Mouse (Mus musculus): Measurements from ENCODE around the gene Kcna2.

Kcna2 gene

DNA sequence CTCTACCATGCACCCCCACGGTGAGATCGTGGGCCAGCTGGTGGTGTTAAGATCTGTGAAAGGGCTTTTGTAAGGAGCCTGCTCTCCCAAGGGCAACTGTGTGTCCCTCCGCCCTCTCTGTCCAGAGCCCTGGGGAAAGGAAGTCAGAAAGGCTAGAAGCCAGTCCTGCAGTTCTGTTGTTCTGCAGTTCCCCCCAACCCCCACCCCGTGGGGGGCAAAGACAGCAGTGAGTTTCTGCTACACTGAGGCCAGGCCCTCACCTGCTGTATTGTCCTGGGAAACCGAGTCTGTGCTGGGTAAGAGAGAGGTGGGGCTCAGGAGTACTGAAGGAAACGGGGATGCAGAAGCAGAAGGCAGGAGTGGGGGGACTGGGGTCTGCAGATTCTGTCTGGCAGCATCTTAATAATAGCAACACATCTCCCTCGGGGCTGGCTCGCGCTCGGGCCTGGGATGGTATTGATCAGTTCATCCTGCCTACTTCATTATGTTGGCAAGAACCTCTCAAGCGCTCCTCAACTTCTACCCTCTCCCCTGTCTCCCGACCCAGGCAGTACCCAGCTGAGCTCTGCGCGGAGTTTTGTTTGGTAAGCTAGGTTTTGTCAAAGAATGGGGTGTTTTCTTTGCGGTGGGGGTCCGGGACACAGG is at the start of gene Kcna2:
TSS of gene Kcna2 (plus strand) at position 336 of the 645 bp plus-strand sequence.
- no peak for DNase-seq (ENCODE audit: low spot score)

DNA sequence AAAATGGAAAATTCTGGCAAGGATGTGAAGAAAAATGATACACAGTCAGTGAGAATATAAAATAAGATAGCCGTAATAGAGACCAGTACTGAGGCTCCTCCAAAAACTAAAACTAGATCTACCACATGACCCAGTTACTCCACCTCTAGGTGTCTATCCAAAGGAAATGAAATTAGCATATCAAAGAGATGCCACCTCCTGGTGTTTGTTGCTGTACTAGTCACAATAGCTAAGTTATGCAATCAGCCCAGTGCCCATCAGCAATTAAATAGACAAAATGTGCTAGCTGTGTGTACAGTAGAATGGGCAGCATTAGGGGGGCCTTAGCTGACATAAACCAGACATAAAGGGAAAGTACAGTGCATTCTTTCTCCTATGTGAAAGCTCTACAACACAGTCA is 39.5 kb upstream of the Kcna2 start:
- DNase-seq (ENCODE audit: low spot score): no peak

DNA sequence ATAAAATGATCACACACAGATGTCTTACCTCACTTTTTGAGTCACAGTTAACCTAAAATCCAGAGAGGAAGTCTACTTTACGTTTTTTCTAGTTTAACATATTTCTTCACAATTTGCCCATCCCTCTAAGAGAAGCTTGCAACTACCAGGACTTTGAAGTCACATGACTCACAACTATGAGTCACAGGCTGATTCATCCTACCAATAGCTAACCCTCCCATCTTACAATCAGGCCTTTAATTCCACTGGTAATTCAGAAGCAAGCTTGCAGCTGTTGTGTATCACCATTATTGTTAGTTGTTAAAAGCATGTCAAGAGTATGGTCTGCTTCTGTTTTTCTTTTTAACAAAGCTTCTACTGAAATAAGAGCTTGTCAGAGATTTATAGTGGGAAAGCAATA is 38.2 kb upstream of the Kcna2 start:
- DNase-seq (ENCODE audit: low spot score): no peak

DNA sequence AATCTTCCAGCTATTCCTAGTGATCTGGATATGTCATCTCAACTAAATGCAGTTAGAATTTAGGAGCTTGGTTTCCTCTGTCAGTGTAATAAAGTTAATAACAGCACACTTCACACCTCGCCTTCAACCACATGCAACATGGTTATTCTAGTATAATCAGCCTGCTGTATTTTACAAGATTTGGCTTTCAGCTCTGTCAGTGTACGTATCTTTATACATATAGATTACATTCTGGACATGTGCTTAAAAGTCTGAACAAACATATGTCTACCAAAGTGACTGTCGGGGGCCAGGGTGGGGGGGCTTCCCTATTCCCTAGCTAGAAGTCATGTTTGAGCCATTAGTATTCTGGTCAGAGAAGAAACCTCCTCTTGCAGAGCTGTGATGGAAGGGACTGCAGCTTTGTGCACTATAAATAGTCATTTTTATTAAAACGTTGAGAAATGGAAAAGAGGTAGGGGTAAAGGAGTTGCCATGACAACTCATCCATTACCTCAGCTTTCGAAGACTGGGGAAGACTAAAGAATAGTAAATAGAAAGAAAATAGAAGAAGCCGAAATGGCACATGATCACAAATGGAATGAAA is 35.3 kb upstream of the Kcna2 start:
- no peak for DNase-seq (ENCODE audit: low spot score)

DNA sequence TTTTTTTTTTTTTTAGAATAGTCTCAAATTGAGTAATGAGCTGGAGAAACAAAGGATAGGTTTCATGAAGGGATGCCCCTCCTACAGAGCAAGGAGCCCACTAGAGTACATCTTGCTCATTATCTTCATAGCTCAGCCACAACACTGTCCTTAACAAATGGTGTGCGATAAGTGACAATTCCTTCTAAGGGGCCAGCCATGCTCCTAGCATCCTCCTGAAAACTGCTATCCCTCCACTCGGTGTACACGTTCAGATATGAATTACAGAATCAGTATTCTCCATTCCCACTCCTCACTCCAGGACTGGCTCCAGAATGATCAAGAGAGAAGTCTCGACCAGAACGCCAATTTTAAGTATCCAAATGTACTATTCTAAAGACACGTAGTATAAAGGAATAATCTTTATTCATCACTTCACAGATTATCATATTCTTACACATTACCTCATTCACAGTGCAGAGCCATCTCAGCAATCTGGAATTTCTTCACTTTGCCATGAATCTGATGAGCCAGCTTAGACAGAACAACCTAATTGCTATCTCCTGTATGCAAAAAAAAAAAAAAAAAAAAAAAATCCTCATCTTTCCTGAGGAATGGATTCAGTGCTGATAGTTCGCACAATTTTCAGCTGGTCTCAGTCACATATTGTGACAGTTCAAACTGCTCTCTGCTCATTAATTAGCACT is 34.6 kb upstream of the Kcna2 start:
- DNase-seq (ENCODE audit: low spot score): no peak

DNA sequence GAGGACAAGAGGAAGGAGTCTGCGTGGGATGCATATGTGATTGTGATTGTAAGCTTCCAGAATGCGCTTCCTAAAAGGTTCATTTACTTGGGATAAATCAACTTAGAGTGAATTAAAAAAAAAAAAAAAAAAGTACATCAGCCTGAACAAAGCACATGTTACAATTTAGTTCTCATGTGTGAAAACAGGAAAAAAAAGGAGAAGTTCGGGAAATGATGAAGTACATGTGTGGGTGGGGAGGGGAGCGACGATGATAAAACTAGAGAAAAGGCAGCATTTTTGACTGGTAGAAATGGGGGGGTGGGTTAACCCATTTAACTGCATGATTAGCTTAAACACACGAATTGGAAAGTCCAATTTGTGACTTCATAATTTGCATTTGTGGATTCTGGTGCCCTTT is 33.7 kb upstream of the Kcna2 start:
- no peak for DNase-seq (ENCODE audit: low spot score)

DNA sequence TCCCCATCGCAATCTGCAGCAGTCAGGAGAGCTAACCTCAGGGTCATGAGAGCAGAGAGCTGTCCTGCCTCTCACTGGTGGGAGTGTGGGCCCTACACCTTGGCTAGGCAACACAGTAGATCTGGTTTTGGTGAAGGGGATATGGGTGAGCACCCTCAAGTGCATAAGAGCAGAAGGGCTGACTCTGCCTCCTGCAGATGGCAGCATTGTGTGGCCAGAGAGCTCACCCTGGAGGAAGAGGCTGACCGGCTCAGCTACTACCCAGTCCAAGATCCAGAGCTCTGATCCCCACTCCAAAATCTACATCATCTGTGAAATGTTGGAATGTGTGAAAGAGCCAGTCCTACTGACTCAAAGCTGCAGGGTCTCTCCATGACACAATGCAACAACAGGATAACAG is 27.1 kb upstream of the Kcna2 start:
- no peak for DNase-seq (ENCODE audit: low spot score)

DNA sequence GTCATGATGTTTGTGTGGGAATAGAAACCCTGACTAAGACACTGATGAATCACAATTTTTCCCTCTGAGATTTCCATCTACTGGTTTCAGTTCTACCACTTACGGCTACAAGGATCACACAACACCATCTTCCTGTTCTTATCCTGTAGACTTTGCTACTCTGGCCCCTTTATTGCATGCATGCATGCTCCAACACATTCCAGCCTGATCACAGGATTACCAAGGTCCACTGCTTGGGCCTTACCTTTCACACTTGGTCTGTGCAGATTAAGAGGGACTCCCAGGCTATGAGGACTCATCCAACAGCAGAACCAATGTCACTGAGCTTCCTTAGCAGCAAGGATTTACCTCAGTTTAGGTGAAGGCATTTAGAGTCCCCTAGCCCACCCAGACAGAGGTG is 25.2 kb upstream of the Kcna2 start:
- no peak for DNase-seq (ENCODE audit: low spot score)

DNA sequence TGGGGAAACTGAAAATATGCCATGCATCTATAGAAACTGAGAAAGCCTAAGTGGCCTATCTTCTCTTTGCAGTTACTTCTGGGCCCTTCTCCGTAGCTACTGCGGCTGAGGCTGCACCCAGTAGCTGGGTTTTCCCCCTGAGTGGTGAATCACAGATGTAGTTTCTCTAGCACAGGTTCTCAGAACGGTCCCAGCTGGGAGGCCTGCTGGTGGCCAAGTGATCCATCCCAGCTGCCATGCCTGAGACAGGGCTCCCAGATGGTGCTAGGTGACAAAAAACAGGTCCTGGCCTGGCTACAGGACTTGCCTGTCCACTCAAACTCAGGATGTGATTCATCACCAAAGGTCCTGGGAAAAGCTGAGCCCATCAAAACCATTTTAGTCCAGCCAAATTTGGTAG is 24.3 kb upstream of the Kcna2 start:
- no peak for DNase-seq (ENCODE audit: low spot score)

DNA sequence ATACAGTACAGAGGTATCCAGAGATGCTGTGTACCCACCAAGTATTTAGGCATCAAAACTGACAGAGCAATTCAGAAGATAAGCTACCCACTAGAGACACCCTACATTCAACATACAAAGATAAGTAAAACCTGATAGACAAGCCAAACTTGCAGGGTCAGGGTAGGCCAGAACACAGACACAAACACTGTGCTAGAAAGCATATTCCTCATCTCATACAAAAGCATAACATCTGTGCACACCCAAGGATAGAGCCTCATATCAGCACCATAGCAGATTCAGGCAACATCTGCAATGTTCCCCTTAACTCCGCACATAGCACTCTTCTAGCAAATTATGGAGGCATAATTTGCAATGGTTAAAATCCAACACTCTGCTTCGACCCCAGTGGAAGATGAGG is 23.8 kb upstream of the Kcna2 start:
- DNase-seq (ENCODE audit: low spot score): no peak

DNA sequence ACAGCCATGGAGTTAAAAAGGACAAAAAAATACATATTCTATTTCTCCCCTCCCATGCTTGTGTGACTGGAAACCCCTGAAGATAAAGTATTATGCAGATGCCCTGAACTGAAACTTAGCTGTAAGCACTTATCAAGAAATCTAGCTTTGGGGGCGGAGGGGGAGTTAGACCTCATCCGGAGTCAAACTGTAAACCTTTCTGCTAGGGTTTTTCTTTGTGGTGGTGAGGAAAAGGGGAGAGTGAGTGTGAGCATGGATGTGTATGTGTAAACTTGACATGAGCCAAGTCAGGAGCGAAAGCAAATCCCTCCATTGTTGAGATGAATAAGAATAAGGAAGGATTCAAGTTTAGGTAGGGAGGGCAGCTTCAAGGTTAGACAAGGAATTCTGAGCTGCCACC is 20.1 kb upstream of the Kcna2 start:
- DNase-seq (ENCODE audit: low spot score): no peak

DNA sequence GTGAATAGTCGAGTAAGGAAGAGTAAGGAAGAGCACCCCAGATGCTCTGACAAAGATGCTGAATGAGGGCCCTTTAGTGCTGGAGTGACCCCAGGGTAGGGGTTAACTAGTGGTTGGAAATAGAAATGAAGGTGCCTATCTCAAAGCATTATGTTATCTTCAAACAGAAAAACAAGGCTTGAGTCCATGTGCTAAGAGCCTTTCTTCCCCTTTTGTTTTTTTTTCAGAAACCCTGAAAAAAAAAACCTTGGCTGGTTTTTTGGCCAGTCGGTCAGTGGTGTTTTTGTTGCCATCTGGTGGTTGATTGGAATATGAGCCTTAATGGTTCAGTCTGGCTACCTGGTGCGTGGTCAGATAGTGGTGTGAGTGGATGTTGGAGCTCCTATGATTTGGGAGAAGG is 19.7 kb upstream of the Kcna2 start:
- no peak for DNase-seq (ENCODE audit: low spot score)

DNA sequence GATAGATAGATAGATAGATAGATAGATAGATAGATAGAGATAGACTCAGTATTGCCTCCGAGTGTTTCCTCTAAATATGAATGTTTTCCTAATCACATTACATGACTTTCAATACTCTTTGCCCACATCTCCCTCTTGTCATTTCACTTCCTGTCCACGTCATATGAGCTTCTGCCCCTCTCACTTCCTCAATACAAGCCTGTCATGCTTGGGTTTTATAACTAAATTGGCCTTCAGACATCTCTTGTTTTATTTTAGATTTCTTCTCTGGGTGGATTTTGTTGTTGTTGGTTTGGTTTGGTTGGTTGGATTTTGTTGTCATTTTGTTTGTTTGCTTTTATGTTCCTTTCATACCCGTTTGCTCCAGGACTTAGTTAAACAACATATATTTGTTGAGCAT is 16.4 kb upstream of the Kcna2 start:
- DNase-seq (ENCODE audit: low spot score): no peak

DNA sequence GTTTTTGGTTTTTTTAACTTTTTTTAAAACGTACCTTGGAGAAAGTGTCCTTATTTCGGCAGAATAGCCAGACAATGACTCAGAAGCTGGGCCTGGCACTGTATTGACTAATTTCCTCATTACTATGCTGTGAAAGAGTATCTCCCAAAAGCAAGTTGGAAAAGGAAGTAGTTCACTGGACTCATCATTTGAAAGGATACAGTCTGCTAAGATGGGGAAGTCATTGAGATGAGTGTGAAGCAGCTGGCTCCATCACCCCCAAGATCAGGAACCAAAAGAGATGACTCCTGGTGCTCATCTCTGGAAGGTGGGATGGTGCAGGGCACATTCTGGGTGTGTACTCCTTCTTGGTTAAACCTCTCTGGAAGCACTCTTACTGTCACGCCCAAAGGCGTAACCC is 13.5 kb upstream of the Kcna2 start:
- no peak for DNase-seq (ENCODE audit: low spot score)

DNA sequence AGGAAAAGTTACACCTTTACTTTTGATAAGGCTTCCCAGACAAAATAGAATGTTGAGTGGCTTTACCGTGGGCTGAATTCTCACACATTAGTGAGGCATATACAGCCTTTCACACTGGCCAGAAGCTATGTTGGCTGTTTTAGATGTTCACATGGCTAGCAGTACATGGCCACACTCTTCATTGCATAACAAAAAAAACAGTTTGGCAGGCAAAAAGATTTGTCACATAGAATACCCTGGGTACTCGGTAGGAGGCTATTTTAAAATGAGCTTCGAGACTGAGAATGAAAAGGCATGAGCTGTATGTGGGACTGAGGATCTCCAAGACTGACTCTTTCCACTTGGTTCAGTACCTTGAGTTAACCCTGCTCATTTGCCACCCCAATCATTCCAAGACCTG is 12.1 kb upstream of the Kcna2 start:
- DNase-seq (ENCODE audit: low spot score): no peak

DNA sequence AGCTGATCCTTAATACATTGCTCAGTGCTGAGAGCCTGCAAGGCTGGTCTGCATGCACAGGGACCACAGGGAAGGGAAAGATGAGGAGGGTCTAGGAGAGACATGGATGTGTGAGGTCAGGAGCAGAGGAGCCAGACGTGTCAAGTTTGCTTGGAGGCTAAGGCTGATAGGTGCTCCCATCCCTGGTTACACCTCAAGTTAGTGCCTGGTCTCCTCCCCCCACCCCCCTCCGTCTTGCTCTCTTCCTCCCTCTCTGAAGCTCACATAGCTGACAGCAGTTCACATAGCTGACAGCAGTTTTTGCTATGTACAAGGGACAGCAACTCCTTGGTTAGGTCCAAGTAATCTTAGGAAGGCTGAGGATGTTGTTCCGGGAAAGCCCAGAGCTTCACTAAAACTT is 11.5 kb upstream of the Kcna2 start:
- DNase-seq (ENCODE audit: low spot score): no peak

DNA sequence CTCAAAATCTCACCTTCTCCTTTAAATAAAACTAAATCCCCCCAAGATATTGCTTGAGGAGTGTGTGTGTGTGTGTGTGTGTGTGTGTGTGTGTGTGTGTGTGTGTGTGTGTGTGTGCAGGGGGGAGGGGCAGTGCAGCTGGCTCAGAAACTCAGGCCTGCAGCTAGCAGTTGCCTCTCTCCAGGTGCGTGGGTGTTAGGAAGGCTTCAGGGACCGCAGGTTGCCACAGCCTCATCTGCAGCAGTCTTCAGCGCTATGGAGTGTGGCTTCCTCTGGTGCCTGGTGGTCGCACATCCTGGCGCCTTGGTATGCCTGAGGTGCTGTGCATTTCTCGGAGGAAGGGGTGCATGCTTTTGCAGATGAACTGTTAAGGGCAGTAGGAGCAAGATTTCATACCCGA is 10.9 kb upstream of the Kcna2 start:
- no peak for DNase-seq (ENCODE audit: low spot score)

DNA sequence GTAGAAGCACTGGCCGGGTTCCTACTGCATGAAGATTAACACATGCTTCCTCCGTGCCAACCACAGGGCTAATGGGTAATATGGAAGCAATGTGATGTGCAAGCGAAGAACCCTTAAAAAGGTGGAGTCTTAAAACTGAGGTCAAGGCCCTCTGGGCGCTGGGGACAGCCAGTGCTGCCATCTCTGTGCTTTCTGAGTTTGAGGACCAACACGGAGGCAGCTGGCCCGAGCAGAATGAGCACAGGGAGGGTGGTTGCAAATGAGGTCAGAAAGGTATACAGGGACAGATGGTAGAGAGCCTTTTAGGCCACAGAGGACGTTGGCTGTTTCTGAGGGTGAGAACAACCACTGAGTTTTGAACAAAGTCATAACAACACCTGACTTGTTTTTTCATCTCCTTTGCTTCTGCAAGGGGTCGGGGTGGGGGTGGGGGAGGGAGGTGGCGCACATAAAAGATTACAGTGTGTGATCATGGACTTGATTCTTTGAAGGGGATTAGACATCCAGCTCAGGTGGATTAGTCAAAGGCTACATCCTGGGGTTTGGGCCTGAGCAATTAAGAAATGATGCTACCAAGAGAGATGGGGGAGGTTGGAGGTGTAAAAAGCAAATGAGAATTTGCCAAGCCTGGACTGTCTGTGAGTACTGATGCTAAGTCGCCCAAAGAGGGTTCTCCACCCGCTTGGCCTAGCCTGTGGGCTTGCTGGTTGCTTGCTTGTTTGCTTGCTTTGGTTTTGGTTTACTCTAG is 10.4 kb upstream of the Kcna2 start:
- no peak for DNase-seq (ENCODE audit: low spot score)

DNA sequence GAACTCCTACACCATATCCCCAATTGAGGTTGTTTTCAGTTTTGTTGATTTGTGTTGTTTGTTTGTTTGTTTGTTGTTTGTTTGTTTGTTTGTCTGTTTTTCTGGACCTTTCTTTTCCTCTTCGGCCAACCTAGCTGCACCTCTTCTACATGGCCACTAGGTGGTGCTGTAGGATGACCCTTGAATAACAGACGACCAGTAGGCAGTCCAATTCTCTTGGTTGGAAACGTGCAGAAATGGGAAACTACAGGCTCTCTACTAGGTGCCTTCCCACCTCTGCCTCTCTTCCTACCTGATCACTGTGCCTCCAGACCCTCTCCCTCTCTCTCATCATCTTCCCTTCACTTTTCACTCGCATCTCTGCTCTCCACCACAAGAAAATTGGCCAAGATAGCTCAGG is 6.9 kb upstream of the Kcna2 start:
- no peak for DNase-seq (ENCODE audit: low spot score)

DNA sequence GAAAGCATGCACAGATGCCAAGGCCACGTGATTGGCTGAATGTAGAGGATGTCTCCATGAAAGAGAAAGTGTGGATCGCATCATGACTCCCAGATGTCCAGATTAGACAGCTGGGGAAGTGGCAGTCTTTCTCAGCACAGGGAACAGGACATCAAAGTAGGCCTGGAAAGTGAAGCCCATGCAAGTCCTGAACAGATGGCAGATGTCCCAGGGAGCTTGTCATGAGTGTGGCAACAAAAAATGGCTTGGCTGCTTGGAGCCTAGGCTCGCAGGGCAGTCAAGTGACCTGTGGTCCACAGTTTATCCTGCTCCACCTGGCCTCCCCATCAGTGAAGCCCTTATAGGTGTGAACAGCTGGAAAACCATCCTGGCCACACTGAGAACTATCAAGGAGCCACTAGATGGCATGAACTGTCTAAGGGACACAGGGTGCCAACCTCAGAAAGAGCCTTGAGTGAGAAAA is 4.6 kb upstream of the Kcna2 start:
- no peak for DNase-seq (ENCODE audit: low spot score)

DNA sequence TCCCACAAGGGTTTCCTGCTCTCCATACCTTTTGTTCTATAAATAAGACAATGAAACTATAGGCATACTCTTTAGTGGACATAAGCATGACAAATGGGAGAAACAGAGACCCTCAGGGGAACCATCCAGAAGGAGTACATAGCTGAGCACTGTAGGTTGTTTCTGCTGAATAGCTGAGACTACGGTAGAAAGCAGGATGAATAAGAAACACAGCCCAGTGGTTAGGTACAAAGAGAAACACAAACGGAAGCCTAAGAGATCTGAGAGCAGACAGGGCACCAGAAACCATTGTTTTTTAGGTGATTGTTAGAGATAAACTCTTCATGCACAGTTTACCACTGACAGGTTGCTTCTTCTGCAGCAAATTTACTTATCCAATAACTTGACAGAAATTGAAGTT is 1.1 kb upstream of the Kcna2 start:
- no peak for DNase-seq (ENCODE audit: low spot score)

DNA sequence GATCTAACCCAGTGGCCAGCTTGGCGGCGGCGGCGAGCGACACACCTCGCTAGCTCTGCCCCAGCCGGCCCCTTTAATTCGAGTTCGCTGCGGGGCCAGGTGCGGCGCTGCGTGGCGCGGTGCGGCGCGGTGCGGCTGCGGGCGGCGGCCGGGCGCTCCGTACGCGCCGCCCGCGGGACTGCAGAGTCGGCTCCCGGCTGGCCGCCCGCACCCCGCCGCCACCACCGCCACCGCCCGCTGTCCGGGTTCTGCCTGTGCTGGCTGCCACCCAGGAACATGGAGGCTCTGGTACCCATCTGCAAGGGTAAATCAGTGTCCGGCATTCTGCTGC is 475 bp downstream of the Kcna2 start:
- DNase-seq (ENCODE audit: low spot score): no peak

Measured in ovary, postnatal 36 days (tissue).